Mouse (Mus musculus) thymus, adult 2 months (tissue): ENCODE results near the gene Ifi214.

Experiments
- CTCF ChIP-seq: fragments of 200-500 bp; IDR thresholded peaks from 2 replicates; pipeline ENCODE4 v1.5.1; 2012; ENCODE audit warnings: mild to moderate bottlenecking, control low read depth, low read length, moderate library complexity, borderline replicate concordance; ENCODE audit not compliant: control insufficient read depth, poor library complexity, insufficient read depth; ENCODE audit errors: extremely low read depth
- POLR2A ChIP-seq: fragments of 200-500 bp; IDR thresholded peaks from 2 replicates; pipeline ENCODE4 v1.6.1; 2012; ENCODE audit warnings: mild to moderate bottlenecking, low read length, control low read depth, moderate library complexity; ENCODE audit not compliant: control insufficient read depth, poor library complexity, insufficient read depth; ENCODE audit errors: extremely low read depth

GRCm38 (mm10) chr1:173579079-173579478 lies 43.3 kb upstream of the Ifi214 start:
- TF ChIP-seq CTCF (no peak), POLR2A (no peak)
